Mouse (Mus musculus) stomach, embryonic 14.5 days (tissue): ENCODE data around the gene 4931428F04Rik. TPM values are rescaled to one million over a fixed set of nuclear protein-coding genes. Genes with fewer than 3 reads are reported as not detected.
A peak's percentile ranks its signal among the peaks of the same experiment; 100 is the strongest.

Experiments used
- ATAC-seq: fragments of 200-750 bp; cut with Nextera tagmentation; 2 replicates; pipeline ENCODE4 v1.8.0; 2017; ENCODE audit warnings: low read depth, moderate TSS enrichment; ENCODE audit not compliant: insufficient number of reproducible peaks, insufficient read depth, low FRiP score
- H3K27ac ChIP-seq: fragments of 300-500 bp; sonication (generic); 2 replicates; pipeline ENCODE4 v1.5.1; 2014; ENCODE audit warnings: mild to moderate bottlenecking, low read length, moderate library complexity, mixed read lengths
- H3K27me3 ChIP-seq: fragments of 300-500 bp; sonication (generic); 2 replicates; pipeline ENCODE4 v1.6.1; 2014; ENCODE audit warnings: low read length, control low read depth, mixed read lengths; ENCODE audit not compliant: control insufficient read depth, insufficient read depth
- H3K36me3 ChIP-seq: fragments of 300-500 bp; sonication (generic); 2 replicates; pipeline ENCODE4 v1.6.1; 2014; ENCODE audit warnings: mild to moderate bottlenecking, control low read depth, low read length, moderate library complexity, mixed read lengths; ENCODE audit not compliant: control insufficient read depth, insufficient read depth
- H3K4me1 ChIP-seq: fragments of 300-500 bp; sonication (generic); 2 replicates; pipeline ENCODE4 v1.6.1; 2014; ENCODE audit warnings: low read length, control low read depth, mixed read lengths; ENCODE audit not compliant: control insufficient read depth, insufficient read depth
- H3K4me2 ChIP-seq: fragments of 300-500 bp; sonication (generic); replicated peaks from 2 replicates; pipeline ENCODE4 v1.6.1; 2014; ENCODE audit warnings: low read depth, low read length, control low read depth
- H3K4me3 ChIP-seq: fragments of 300-500 bp; sonication (generic); 2 replicates; pipeline ENCODE4 v1.5.1; 2014; ENCODE audit warnings: low read depth, low read length, control low read depth
- H3K9ac ChIP-seq: fragments of 300-500 bp; sonication (generic); replicated peaks from 2 replicates; pipeline ENCODE4 v1.6.1; 2014; ENCODE audit warnings: low read depth, mild to moderate bottlenecking, control low read depth, low read length, moderate library complexity, mixed read lengths
- H3K9me3 ChIP-seq: fragments of 300-500 bp; sonication (generic); 2 replicates; pipeline ENCODE4 v1.6.1; 2016; ENCODE audit warnings: low read depth, low read length, control low read depth; ENCODE audit not compliant: control insufficient read depth
- WGBS: fragments of 180-500 bp; shearing (Covaris S2); extraction: QIAGEN DNeasy Blood & Tissue Kit; methylation state at CpG from one replicate; pipeline ENCODE4 v1.1.7; 2014; 5-methylcytosine and 5-hydroxymethylcytosine counted together
- polyA plus RNA-seq: library from polyadenylated mRNA; unstranded; fragments of >200 nt; fragmentation: Nextera tagmentation; extraction: Ambion mirVana; gene quantifications from 2 replicates; pipeline ENCODE4 v1.2.1, GENCODE M21; 2014

4931428F04Rik gene
- polyA plus RNA-seq, 1 experiment from 2014 or later, result 10.3 TPM

DNA sequence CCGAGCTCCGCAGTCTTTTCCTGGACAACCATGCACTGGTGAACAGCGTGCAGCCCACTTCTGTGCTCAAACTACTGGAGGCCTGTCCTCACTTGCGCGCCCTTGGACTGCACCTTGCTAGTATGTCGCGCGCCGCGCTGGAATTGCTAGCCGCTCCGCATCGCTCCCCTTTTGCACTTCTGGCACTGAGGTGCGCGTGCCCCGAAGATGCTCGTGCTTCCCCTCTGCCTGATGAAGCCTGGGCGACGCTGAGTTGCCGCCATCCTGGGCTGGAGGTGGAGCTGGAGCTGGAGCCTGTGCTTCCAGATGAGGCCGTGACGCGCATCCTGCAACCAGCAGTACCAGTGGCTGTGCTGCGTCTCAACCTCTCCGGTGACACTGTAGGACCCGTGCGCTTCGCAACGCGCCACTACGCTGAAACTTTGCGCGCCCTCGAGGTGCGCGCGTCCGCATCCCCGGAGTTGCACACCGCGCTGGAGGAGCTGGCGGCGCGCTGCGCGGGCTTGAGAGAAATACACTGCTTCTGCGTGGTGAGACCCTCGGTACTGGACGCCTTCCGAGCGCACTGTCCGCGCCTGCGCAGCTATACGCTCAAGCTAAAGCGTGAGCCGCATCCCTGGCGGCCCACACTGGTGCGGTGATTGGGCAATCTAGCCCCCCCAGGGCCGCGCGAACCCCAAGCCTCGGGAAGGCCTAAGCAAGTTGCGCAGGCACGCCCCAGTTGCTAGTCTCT is 21.2 kb downstream of the 4931428F04Rik start:
- Histone ChIP-seq H3K9ac (no peak overlapping the region; the same call in 1 of the 2 replicates), H3K36me3 (no peaks in the 10 kb centered on the region), H3K4me1 (peaks cover 21% of the 10 kb centered on the region), H3K27me3 (peaks cover 55% of the 10 kb centered on the region), H3K4me2 (peak overlapping the region; percentile 76), H3K4me3 (peak overlapping the region; percentile 40), H3K27ac (no peak overlapping the region), H3K9me3 (no peaks in the 10 kb centered on the region)
- ATAC-seq, result peak; percentile 38
- WGBS, result under 1% methylated on average over 65 of the region's 65 CpGs

DNA sequence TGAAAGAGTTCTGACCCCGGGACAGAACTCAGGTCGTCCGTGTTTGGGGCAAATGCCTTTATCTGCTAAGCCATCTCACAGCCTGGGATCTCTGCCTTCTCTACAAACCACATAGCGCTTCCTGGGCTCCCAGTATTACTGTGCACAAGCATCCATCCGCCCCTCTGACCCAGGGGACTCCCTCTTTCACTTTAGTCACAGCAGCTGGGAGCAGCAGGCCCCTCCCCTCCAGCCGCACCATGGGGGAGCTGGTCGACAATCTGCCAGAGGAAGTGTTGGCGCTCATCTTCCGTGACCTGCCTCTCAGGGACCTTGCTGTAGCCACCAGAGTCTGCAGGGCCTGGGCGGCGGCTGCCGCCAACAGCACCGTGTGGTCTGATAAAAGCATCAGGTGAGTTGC is 22.9 kb downstream of the 4931428F04Rik start:
- Histone ChIP-seq H3K9me3 (no peaks in the 10 kb centered on the region), H3K27me3 (peaks cover 45% of the 10 kb centered on the region), H3K4me1 (peaks cover 21% of the 10 kb centered on the region), H3K27ac (no peak overlapping the region), H3K9ac (no peak overlapping the region), H3K4me2 (no peak overlapping the region), H3K4me3 (no peak overlapping the region), H3K36me3 (no peaks in the 10 kb centered on the region)
- 26% methylated on average over 13 of the region's 13 CpGs for WGBS
- no peak for ATAC-seq

DNA sequence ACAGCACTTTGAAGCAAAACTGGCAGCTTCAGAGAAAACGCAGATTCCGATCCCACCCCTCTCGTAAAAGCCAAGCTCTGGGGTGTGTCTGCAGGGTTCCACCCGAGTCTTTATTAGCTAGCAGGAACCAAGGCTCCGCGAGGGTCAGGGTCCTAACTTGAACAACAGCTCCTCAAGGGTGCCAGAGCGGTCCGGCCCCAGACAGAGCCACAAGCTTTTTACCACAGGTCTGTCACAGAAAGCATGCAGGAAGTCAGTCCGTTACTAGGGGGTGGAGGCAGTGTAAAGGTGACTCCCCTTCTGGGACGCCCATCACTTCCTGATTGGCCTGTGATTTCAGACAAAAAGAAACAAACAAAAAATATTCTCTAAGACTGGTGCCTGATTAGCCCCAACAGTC is 24.5 kb downstream of the 4931428F04Rik start:
- Histone ChIP-seq H3K4me1 (peaks cover 21% of the 10 kb centered on the region), H3K4me3 (peak overlapping the region; percentile 71), H3K9me3 (no peaks in the 10 kb centered on the region), H3K27me3 (peaks cover 32% of the 10 kb centered on the region), H3K27ac (no peak overlapping the region), H3K4me2 (peak overlapping the region; percentile 76), H3K9ac (no peak overlapping the region; the same call in 1 of the 2 replicates), H3K36me3 (no peaks in the 10 kb centered on the region)
- 11% methylated on average over 10 of the region's 10 CpGs for WGBS
- no peak for ATAC-seq

DNA sequence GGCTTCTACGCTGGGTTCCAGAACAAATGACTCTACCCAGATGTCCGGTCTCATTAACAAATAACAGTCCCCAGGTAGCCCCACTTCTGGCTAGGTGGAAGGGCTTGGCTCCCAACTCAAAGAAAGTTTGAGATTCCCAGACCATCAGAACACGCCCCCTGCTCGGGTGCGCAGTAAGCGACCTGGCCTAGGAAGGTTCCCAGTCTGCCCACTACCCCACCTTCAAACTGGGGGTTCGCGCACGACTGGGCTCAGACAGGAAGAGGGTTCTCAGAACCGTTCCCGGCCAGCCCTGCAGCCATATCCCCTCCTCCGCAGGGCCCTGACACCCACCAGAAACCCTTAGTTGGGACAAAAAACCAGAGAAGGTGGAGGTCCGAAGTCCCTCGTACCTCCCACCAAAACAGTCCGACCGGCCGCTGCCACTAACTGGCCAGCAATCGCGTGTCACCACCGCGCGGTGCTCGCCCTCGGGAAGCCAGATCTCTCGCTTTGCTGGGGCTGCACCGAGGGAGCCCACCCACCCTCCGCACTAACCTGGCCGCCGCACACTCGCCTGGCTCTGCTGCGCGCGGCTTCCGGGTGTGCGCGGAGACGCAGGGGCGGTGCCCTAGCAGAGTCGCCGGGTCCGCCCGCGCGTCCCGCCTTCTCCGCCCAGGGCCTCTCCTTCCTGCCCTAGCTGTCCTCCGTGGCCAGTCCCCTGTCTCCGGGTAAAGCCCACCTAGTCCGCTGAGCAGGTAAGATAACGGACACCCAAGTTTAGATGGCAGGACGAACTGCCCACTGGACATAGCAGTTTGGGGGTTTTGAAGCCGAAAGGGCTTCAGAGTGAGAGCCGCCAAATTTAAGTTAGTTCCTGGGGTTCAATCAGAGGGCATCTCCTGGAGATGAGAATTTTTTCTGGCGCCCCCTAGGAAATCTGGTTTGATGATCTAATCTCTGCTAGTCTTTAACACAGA is 25.4 kb downstream of the 4931428F04Rik start, which contains the start of the genes Tradd and Fbxl8:
Gene Tradd (minus strand): TSS at position 586 of the 959 bp plus-strand sequence.
Gene Fbxl8 (plus strand): TSS at position 625 of the 959 bp plus-strand sequence.
- ATAC-seq, result peak; percentile 83
- Histone ChIP-seq H3K4me2 (peak within 1 kb of the TSS; percentile 76), H3K9ac (peak within 1 kb of the TSS; percentile 41), H3K27ac (no peak within 1 kb of the TSS), H3K9me3 (no peaks in the 10 kb centered on the region), H3K36me3 (no peaks in the 10 kb centered on the region), H3K4me1 (peaks cover 19% of the 10 kb centered on the region), H3K4me3 (peak within 1 kb of the TSS; percentile 71), H3K27me3 (peaks cover 33% of the 10 kb centered on the region)
- WGBS, result 1% methylated on average over 54 of the region's 54 CpGs

DNA sequence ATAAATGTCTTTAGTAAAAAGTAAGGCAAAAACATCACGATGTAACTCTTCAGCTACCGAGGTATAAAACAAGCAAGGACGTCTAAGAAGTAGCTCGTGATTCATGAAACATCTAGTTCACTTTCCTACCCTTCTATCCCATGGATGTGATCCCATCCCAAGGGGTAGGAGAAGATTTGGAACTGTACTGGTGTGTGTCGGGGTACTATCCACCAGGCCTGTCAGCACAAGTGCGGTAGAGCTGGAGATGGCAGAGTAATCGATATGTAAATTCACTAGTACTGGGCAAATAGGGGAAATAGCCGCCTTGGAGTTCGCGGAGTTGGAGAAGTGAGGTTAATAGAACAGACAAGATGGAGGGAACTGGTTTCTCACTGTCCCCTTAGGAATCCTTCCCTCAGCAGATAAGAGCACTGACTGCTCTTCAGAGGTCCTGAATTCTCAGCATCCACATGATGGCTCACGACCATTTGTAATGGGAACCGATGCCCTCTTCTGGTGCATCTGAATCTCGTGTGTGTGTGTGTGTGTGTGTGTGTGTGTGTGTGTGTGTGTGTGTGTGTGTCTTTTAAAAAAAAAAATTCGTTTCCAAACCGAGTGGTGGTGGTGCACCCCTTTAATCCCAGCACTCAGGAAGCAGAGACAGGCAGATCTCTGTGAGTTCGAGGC is 26.3 kb downstream of the 4931428F04Rik start:
- peaks cover 19% of the 10 kb centered on the region for H3K4me1 ChIP-seq
- no peaks in the 10 kb centered on the region for H3K9me3 ChIP-seq
- peak overlapping the region; percentile 76 for H3K4me2 ChIP-seq
- no peak overlapping the region for H3K27ac ChIP-seq
- H3K4me3 ChIP-seq, result 0 out of 2 replicates have a peak overlapping the region, but pooled peaks have one; percentile 71
- WGBS, result 45% methylated on average over 15 of the region's 16 CpGs
- H3K27me3 ChIP-seq, result peaks cover 31% of the 10 kb centered on the region
- no peak overlapping the region for H3K9ac ChIP-seq
- H3K36me3 ChIP-seq, result no peaks in the 10 kb centered on the region
- ATAC-seq, result no peak

DNA sequence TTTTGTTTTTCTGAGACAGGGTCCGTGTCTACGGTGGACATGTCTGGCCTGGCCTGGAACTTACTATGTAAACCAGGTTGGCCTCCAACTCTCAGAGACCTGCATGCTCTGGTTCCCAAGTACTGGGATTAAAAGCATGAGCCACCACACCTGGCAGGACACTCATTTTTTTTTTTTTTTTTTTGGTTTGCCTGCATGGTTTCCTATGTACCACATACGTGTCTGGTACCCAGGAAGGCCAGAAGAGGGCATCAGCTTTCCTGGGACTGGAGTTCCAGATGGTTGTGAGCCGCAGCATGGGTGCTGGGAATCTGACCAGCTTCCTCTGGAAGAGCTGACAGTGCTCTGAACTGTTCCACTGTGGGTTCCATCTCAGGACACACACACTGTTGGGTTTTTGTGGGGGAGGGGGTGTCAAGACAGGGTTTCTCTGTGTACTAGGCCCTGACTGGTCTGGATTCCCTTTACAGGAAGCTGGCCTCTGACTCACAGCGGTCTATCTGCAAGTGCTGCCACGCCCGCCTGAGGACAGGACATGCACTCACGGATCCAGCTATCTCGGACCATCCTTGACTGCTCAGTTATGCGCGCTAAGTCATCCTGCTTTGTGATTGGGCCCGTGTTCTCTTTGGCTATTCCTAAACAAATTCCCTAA is 28.2 kb downstream of the 4931428F04Rik start:
- H3K27me3 ChIP-seq, result peaks cover 23% of the 10 kb centered on the region
- no peaks in the 10 kb centered on the region for H3K9me3 ChIP-seq
- WGBS, result 89% methylated on average over 12 of the region's 12 CpGs

DNA sequence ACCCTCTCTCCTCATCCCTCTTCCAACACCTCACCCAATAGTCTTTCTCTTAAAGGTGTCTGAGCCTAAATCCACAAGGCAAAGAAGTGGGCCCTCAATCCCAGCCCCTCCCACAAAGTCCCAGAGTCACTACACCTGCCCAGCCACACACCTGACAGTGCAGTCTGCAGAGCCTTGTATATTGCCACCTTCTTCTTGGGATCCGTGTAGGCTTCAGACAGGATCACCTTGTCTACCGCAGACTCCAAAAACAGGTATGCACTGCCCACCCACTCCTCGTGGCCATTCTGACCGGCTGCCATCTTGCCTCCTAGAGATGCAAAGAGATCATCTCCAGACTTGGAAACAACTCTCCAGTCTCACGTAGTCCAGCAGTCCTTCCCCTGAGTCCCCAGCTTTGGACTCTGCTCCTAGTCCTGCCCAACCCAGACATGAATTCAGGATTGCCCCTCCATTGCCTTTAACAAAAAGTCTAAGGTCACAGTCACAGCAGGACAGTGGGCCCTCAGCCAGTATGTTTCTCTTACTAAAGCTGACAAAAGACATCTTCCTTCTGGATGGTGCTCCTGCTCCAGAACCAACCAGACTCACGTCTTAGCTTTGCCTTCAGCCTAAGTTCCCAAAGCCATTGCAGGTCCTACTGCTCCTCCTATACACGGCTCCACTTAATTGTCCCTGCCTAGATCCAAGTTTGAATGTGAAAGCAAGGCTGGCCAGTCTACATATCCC is 29.1 kb downstream of the 4931428F04Rik start:
- no peaks in the 10 kb centered on the region for H3K9me3 ChIP-seq
- H3K4me2 ChIP-seq, result no peak overlapping the region
- no peak overlapping the region for H3K4me3 ChIP-seq
- 69% methylated on average over 7 of the region's 7 CpGs for WGBS
- no peak overlapping the region for H3K9ac ChIP-seq
- H3K27me3 ChIP-seq, result peaks cover 23% of the 10 kb centered on the region
- H3K36me3 ChIP-seq, result no peaks in the 10 kb centered on the region
- peaks cover 14% of the 10 kb centered on the region for H3K4me1 ChIP-seq
- H3K27ac ChIP-seq, result no peak overlapping the region
- no peak for ATAC-seq

More for the DNA sequence above, 28.2 kb downstream of the 4931428F04Rik start:
- H3K4me2 ChIP-seq, result no peak overlapping the region
- ATAC-seq, result no peak
- no peak overlapping the region for H3K9ac ChIP-seq
- no peaks in the 10 kb centered on the region for H3K36me3 ChIP-seq
- no peak overlapping the region for H3K4me3 ChIP-seq
- no peak overlapping the region for H3K27ac ChIP-seq
- H3K4me1 ChIP-seq, result peaks cover 14% of the 10 kb centered on the region; the same call in 1 of the 2 replicates
